Mouse (Mus musculus) splenic B cell, adult 2 months (primary cell): ENCODE measurements at regions not wholly inside any gene's neighbourhood (a gene's known extent, or its start where the extent isn't known, plus 50 kb on each side); places are given as distances from the start of the nearest gene placed in this dataset.

Experiments
- DNase-seq: peaks from one replicate; pipeline ENCODE4 v3.0.0-alpha.2; 2011; ENCODE audit warnings: low read depth, low spot score
- H3K27me3 ChIP-seq: 2 replicates; pipeline ENCODE4 v1.6.1; 2012; ENCODE audit warnings: mild to moderate bottlenecking, low read length, moderate library complexity, mixed read lengths; ENCODE audit not compliant: control insufficient read depth, poor library complexity, insufficient read depth, severe bottlenecking
- H3K36me3 ChIP-seq: 2 replicates; pipeline ENCODE4 v1.6.1; 2012; ENCODE audit warnings: mild to moderate bottlenecking, low read length, moderate library complexity, mixed read lengths; ENCODE audit not compliant: control insufficient read depth, poor library complexity, insufficient read depth, severe bottlenecking

DNA sequence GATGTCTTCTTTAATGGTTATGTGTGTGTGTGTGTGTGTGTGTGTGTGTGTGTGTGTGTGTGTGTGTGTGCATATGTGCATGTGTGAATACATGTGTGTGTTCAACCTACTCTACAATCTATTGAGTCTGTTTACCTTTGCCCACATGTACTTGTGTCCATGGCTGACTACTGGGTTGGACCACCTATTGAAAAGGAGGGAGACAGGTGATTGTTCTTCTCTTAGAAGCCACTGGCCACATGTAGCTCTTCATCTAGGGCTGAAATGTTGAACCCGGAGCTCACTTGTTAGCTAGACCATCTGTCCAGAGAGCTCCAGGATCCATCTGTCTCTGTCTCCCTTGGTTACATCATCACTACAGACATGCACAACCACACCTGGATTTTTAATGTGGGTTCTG is 141.8 kb upstream of the Jade1 start:
- Histone ChIP-seq H3K36me3 (no peaks in the 10 kb centered on the region), H3K27me3 (no peaks in the 10 kb centered on the region)
- no peak for DNase-seq

DNA sequence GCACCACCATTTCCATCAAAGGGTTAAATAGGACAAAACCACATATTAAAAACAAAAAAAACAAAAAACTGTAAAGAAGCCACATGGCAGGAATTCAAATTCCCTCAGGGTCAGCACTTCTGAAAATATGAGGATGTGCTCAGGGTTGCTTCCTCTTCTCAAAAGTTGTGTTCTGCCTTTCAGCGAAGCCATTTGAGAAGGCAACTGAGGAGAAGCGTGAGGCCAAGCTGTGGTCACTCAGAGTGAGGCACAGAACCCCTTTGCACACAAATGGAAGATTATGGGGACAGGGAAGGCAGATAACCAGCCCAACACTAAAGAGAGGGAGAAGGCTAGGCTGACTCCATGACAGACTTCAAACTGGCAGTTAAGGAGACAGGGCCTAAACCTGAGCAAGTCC is 142.8 kb upstream of the Jade1 start:
- peak; percentile 14 for DNase-seq
- no peaks in the 10 kb centered on the region for H3K27me3 ChIP-seq
- H3K36me3 ChIP-seq = no peaks in the 10 kb centered on the region

DNA sequence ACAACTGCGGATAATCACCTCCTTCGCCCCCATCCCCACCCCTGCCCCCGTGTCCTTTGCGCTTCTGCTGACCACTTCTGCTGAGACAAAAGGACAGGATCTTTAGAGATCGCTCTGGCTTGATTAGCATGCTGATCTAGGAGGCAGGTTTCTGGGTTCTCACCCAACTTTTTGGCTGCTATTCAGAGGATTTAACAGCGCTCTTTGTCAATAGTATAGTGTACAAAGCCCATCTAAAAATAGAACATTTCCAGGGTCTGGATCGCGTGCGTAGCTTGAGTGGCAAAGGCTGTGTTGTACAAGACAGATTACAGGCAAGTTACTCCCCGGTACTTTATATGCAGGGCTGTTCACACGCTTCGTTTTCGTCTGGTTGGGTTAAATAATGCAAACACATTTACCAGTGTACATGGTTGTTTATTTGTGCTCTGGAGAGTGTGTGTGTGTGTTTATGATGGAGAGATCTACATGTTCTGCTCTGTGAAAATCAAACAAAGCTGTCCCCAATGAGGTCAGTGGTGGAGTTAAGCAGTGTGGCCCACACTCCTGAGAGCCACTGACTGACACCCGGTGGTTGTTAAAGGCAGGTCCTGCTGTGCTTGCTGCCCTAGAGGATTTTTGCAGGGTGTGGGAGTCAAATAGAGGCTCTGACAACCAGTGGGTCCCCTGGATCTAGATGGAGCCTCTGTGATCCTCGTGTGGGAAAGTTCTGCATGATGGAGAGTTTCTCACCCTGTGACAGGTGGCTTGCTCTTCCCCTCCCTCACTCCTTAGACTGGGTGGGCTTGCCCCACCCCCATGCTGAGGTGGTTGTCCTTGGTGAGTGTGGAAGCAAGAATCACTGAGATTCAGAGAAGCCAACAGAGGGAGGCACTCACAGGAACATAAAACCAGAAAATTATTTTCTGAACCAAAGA is 146.5 kb upstream of the Jade1 start:
- H3K27me3 ChIP-seq = no peaks in the 10 kb centered on the region
- DNase-seq = peak; percentile 38
- no peaks in the 10 kb centered on the region for H3K36me3 ChIP-seq

DNA sequence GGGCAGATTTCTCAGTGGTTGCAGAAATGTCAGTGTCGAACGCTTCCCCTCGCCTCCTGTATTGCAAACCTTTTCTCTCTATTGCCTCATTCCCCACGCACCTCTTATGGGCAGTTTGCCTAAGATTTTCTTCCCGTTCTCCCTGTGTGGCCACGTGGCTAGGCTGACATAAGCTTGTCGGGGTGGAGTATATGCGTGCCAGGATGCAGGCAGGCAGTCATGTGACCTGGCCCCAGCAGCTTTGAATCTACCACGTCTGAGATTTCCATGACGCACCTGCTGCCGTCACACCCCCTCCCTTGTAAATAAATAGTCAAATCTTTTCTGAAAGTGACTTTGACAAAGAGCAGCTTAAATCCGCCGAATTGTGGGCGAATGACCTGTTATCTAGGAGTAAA is 147.1 kb upstream of the Jade1 start:
- DNase-seq = peak; percentile 82
- H3K27me3 ChIP-seq = no peaks in the 10 kb centered on the region
- no peaks in the 10 kb centered on the region for H3K36me3 ChIP-seq

DNA sequence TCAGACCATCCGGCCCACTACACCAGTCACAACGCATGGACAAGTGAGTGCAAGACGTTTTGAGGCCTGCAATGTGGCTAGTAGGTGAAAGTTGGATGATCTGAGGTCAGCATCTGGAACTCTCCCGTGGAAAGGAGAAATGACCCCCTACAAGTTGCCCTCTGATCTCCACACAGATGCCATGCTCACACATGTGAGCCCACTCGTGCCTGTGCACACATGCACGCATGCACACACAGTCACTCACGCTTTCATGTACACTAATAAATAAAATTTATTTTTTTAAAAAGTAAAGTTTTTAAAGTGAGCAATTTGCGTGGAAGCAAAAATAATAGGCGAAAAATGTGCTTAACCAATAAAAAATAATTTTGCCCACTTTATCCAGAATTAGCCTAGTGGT is 147.5 kb upstream of the Jade1 start:
- no peaks in the 10 kb centered on the region for H3K36me3 ChIP-seq

DNA sequence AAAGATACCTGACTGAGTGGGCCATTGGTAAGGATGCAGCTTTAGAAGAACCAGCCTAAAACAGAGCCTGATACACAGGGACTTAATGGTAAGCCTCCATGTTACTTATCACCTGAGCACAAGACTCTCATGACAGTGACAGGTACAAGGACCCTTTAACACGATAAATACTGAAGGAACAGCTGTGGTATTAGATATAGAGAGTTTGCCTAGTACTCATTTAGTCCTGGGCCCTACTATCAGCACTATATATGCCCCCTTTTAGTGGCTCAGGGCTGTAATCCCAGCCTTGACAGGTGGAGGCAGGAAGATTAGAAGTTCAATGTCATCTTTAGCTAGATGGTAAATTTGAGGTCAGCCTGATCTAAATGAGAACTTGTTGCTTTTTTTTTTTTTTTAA is 148.0 kb upstream of the Jade1 start:
- Histone ChIP-seq H3K36me3 (no peaks in the 10 kb centered on the region), H3K27me3 (no peaks in the 10 kb centered on the region)
- DNase-seq = no peak

More for the DNA sequence above, 147.5 kb upstream of the Jade1 start:
- peak; percentile 5 for DNase-seq
- no peaks in the 10 kb centered on the region for H3K27me3 ChIP-seq

DNA sequence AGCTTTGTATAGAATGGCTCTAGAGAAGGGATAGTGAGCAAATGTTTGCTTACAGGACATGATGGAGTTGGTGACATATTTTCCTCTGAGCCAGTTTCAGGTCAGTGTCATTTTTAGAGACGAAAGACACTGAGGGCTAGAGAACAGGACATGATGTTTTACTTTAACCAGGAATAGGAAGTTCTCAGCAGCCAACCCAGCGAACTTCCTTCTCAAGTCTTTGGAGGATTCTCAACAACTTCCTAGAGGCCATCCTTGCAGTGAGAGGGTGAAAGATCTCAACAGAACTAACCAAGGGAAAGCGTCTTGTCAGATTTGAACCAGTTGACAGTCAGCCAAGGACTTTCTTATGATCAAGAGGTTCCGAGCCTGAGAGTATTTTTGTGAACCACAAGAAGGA is 153.7 kb upstream of the Jade1 start:
- no peaks in the 10 kb centered on the region for H3K36me3 ChIP-seq
- DNase-seq = no peak
- H3K27me3 ChIP-seq = no peaks in the 10 kb centered on the region

DNA sequence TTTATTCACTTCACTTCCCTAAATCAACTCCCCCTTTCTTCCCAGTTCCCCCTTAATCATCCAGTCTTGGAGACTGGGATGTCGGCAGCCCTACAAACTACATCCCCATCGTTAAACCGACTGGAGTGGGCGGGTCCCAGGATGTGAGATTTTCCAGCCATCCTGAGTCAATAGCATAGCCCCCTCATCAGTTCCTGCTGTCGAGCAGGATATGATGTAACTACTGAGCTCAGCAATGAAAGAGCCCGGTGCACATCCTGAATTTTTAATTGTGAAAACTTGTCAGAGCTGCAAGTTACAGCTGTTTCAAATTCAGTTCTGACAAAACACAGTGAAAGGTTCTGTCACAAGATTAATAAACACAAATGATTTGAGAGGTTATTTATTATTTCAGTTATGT is 165.7 kb upstream of the Jade1 start:
- Histone ChIP-seq H3K36me3 (no peaks in the 10 kb centered on the region), H3K27me3 (no peaks in the 10 kb centered on the region)
- no peak for DNase-seq

DNA sequence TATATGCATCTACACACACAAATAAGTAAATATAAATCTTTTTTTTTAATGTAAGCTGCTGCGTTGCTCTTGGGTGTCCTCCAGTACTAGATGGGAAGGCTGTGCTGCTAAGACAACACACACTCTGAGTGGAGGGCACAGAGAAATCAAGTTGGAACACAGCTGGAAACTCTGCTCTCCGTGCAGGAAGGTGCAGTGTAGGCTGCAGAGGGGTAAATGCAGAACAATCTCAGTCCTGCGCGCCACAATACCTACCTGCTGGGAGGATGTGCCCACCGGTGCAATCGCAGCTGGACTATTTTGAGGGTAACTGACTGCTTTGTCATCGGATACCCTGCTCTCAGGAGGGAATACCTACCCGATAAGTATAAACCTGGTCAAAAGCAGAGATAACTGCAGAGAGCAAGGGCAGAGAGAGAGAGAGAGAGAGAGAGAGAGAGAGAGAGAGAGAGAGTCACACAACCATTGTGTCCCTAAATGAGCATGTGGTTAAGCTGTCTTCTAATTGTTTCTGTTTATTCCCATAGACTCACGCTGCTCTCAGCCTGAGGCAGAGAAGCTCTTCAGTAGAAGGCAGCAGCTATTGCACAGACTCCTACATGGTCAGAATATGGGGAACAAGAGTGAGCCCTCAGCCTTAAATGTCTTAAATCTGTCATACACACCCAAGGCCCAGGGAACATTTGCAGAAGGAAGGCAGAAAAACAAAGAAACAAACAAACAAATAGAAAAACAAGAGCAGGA is 167.9 kb upstream of the Jade1 start:
- Histone ChIP-seq H3K27me3 (no peaks in the 10 kb centered on the region), H3K36me3 (no peaks in the 10 kb centered on the region)
- no peak for DNase-seq

DNA sequence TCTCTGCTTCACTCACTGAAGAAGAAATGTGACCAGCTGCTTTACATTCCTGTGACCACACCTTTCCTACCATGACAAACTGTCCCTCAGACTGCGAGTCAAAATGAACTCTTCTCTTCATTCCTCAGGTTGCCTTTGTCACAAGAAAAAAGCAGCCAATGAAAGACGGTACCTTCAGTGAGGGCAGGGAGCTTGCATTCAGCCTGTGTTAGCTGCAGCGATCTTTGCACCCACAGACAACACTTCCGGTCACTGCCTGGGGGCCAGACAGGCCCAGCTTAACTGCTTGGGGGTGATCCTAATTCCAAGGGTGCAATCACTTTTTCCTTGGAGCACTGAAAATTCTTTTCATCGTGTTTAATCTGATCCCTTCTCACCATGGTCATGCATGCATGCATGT is 169.2 kb upstream of the Jade1 start:
- no peak for DNase-seq
- Histone ChIP-seq H3K36me3 (no peaks in the 10 kb centered on the region), H3K27me3 (no peaks in the 10 kb centered on the region)

DNA sequence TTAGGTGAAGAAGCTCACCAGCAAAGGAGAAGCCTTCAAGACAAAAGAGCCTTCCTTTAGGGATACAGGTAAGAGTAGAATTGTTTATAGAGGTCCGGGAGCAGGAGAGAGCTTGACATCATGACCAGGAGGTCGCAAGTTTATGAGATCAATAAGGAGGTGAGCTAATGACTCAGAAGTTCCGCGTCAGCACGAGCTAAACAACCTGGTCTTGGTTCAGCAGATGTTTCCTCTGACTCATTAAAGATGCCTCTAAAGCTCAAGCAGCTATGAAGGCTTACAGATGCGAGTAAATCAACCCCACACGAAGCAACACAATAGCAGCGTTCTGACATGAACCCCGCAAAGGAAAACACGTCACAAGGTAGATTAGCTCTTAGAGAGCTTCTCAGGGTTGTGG is 171.1 kb upstream of the Jade1 start:
- no peak for DNase-seq
- H3K27me3 ChIP-seq = no peaks in the 10 kb centered on the region
- no peaks in the 10 kb centered on the region for H3K36me3 ChIP-seq

DNA sequence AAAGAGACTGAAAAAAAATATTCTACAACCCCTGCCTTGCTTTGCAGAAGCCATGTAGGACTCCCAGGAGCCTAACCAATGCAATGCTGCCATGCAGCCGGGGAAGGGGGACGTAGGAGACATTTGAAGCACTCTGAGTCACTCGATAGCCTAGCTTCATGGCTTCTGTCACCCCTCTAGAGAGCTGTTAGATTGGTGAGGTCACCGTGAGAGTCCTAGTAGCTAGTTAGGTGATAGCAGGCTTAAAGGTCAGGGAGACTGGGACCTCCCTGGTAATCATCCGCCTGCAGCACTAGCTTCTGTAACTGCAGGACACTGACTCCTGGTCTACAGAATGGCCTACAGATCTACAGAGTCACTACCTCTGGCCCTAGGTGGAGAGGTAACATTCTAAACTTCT is 177.0 kb upstream of the Jade1 start:
- DNase-seq = no peak
- H3K27me3 ChIP-seq = no peaks in the 10 kb centered on the region
- H3K36me3 ChIP-seq = no peaks in the 10 kb centered on the region

DNA sequence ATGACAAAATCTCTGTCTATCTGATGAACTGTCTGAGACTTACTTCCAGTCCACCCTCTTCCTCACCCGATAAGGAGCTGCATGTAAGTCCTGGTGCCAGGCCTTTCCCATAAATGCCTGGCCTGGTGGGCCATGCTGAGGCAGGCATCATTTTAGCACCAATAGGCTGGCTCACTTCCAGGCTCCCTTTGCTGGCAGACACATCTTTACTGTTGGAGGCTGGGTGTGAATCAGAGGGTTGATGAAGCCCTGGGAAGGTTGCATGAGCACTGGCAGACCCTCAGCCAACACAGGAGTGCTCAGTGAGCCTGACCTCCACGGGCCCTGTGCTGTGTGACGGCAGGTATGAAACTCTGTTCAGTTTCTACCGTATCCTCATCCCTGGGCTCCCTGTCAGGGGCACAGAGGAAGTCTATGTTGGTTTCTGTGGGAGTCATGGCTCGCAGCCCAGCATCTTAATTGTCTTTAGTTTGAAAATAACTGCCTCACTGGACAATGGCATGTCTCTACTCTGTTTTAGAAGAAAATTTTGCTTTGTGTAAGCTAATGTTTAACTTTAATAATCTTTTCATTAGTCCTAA is 177.6 kb upstream of the Jade1 start:
- no peaks in the 10 kb centered on the region for H3K36me3 ChIP-seq
- no peaks in the 10 kb centered on the region for H3K27me3 ChIP-seq
- DNase-seq = no peak

DNA sequence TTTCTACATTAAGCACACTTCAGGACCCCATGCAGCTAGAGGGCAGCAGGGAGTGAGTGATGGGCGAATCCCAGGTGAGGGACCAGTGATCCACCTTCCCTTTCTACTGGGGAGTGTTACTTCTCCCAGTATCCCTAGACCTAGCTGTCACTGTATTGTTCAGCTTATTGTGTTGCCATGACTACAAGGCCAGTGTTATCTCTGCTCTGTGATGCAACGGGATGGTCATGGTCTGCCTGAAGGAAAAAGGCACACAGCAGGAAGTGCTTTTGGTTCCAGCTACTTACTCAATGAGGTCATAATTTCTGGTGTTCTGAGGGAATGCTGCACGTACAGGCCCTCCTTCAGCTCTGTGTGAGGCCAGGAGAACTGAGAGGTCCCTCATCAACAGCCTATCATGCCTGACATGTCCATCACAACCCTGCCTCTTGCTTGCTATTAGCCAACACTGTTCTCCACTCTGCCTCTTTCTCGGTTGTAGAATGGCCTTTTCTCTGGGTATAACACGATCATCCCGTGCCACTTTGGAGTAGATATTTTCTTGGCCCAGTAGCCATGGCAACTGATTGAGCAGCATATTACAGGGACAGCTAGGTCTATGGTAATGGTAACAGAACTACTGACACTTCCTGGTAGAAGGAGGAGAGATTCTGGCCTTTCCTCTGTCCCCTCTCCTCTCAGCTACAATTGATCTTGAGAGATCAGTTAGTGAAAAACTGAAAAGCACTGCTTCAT is 178.5 kb upstream of the Jade1 start:
- no peaks in the 10 kb centered on the region for H3K36me3 ChIP-seq
- no peaks in the 10 kb centered on the region for H3K27me3 ChIP-seq
- DNase-seq = no peak
